Mouse (Mus musculus): ENCODE measurements at regions not wholly inside any gene's neighbourhood (a gene's known extent, or its start where the extent isn't known, plus 50 kb on each side); places are given as distances from the start of the nearest gene placed in this dataset.
A peak's percentile ranks its signal among the peaks of the same experiment; 100 is the strongest.

- no peak for DNase-seq
These were observed 368.4 kb downstream of the Ankrd50 start for GRCm38 (mm10) chr3:38116071-38116787.

GRCm38 (mm10) chr3:38112568-38112967 lies 372.1 kb downstream of the Ankrd50 start:
- no peak for DNase-seq

GRCm38 (mm10) chr3:38105022-38105857 lies 379.4 kb downstream of the Ankrd50 start:
- DNase-seq: no peak

GRCm38 (mm10) chr3:38104418-38104817 lies 380.1 kb upstream of the Gm5148 start:
- DNase-seq: no peak

GRCm38 (mm10) chr3:38102985-38103384 lies 378.7 kb upstream of the Gm5148 start:
- DNase-seq: no peak

- DNase-seq: no peak
These were observed 377.9 kb upstream of the Gm5148 start for GRCm38 (mm10) chr3:38102181-38102580.

- peak; percentile 9 for DNase-seq
These were observed 370.2 kb upstream of the Gm5148 start for GRCm38 (mm10) chr3:38094370-38094979.

- no peak for DNase-seq
These were observed 360.3 kb upstream of the Gm5148 start for GRCm38 (mm10) chr3:38084548-38084947.

GRCm38 (mm10) chr3:38082386-38082785 lies 358.1 kb upstream of the Gm5148 start:
- no peak for DNase-seq

- DNase-seq: no peak
These were observed 352.5 kb upstream of the Gm5148 start for GRCm38 (mm10) chr3:38076835-38077234.

- DNase-seq: no peak
These were observed 349.7 kb upstream of the Gm5148 start for GRCm38 (mm10) chr3:38073946-38074345.

GRCm38 (mm10) chr3:38055627-38056026 lies 331.3 kb upstream of the Gm5148 start:
- DNase-seq: no peak

GRCm38 (mm10) chr3:38052941-38053340 lies 328.7 kb upstream of the Gm5148 start:
- no peak for DNase-seq

- DNase-seq: no peak
These were observed 327.5 kb upstream of the Gm5148 start for GRCm38 (mm10) chr3:38051748-38052147.

GRCm38 (mm10) chr3:38050856-38051255 lies 326.6 kb upstream of the Gm5148 start:
- no peak for DNase-seq

GRCm38 (mm10) chr3:38050366-38050765 lies 326.1 kb upstream of the Gm5148 start:
- no peak for DNase-seq

GRCm38 (mm10) chr3:38049290-38049689 lies 325.0 kb upstream of the Gm5148 start:
- no peak for DNase-seq

- DNase-seq: no peak
These were observed 323.2 kb upstream of the Gm5148 start for GRCm38 (mm10) chr3:38047445-38047844.

GRCm38 (mm10) chr3:38046611-38047010 lies 322.3 kb upstream of the Gm5148 start:
- no peak for DNase-seq

GRCm38 (mm10) chr3:38045989-38046388 lies 321.7 kb upstream of the Gm5148 start:
- DNase-seq: no peak

- DNase-seq: no peak
These were observed 321.2 kb upstream of the Gm5148 start for GRCm38 (mm10) chr3:38045523-38045922.

- no peak for DNase-seq
These were observed 320.0 kb upstream of the Gm5148 start for GRCm38 (mm10) chr3:38044338-38044737.

GRCm38 (mm10) chr3:38042614-38043013 lies 318.3 kb upstream of the Gm5148 start:
- DNase-seq: no peak

GRCm38 (mm10) chr3:38036131-38036530 lies 311.8 kb upstream of the Gm5148 start:
- DNase-seq: no peak

All from right cerebral cortex, postnatal 4 days (tissue).